Mouse (Mus musculus) kidney, adult 8-10 months (tissue): ENCODE measurements at regions not wholly inside any gene's neighbourhood (a gene's known extent, or its start where the extent isn't known, plus 50 kb on each side); places are given as distances from the start of the nearest gene placed in this dataset.
"Not testable (repeated sequence)": the region's sequence is repeated elsewhere in the genome, so short reads cannot be mapped to it uniquely, and the experiment has no call there.

ENCODE experiments used
- DNase-seq, 2 experiments: peaks; one replicate each; pipeline ENCODE4 v3.0.0; 2022

- no peak for DNase-seq
These were observed 1976.8 kb upstream of the G6pd2 start for GRCm38 (mm10) chr5:59831836-59832235.

DNA sequence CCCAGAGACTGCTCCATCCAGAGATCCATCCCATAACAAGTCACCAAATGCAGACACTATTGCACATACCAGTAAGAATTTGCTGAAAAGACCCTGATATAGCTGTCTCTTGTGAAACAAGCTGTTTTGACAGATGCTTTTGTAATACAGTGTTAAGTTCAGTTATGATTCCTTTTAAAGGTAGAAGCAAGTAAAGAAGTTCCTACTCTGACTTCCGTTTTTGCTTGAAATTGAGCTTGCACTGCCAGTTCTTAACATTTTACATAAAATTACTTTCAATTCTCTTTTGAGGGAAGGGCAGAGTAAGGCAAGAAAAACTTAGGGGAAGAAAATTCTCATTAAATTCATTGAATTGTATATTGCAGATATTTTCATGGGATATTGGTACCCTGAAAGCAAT, 1962.9 kb upstream of the G6pd2 start:
- no peak for DNase-seq

DNA sequence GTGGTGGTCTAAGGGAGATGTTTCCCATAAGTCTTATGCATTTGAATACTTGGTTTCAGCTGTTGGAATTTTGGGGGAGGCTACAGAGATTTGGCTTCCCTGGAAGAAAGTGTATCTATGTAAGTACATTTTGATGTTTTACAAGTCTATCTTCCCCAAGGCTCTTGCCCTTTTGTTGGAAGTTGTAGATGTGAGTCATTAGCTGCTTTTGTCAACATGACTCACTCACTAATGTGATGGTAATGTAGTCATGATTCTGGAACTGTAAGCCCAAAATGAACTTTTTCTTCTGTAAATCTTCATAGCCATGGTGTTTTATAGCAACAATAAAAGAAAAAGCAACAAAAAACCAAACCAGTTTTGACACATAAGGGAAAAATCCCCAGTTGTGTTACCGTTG, 1961.0 kb upstream of the G6pd2 start:
- no peak for DNase-seq

GRCm38 (mm10) chr5:59893952-59894724, 1914.5 kb upstream of the G6pd2 start:
- DNase-seq = no peak

- no peak for DNase-seq
These were observed 1886.7 kb upstream of the G6pd2 start for GRCm38 (mm10) chr5:59921910-59922309.

- no peak for DNase-seq
These were observed 1867.8 kb upstream of the G6pd2 start for GRCm38 (mm10) chr5:59940861-59941260.

- DNase-seq = no peak
These were observed 1862.9 kb upstream of the G6pd2 start for GRCm38 (mm10) chr5:59945761-59946160.

GRCm38 (mm10) chr5:59947831-59948568, 1860.6 kb upstream of the G6pd2 start:
- DNase-seq = no peak

DNA sequence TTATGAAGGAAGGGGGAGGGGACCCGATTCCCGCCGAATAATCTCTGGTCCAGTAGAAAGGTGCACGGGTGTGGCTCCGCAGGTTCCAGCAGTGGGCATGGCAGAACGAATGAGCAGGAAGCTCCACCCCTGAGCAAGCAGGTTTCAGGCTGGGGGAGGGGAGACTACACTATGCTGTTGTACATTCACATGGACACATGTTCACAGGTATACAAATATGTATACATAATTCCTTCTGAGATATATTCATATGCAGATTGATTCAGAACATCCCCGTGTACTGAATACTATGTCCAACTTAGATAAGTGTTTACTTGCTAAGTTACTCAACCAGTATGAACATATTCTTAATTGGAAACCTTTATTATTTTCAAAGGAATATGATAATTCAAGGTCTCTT, 1852.4 kb upstream of the G6pd2 start:
- DNase-seq = not testable (repeated sequence)

DNA sequence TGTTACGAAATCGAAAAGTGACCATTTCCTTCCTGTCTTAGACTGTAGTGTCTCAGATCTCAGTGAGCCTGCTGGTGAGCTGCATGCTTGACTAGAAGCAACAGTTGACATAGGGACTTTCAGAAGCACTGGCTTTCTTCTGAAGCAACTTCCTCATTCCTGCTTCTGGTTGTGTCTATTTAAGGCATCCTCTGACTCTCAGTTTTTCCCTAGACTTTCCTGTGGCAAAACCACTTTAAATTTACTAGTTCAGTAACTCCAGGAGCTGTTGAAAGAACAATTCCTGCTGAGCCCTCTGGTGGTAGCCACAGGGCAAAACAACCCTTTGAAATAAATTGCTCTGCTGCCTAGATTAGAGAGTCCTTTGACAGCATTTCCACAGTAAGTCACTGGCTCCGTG, 1811.9 kb upstream of the G6pd2 start:
- DNase-seq = peak in 1 of 2 experiments; percentile 2

- DNase-seq = not testable (repeated sequence)
These were observed 1765.9 kb upstream of the G6pd2 start for GRCm38 (mm10) chr5:60042603-60043175.

DNA sequence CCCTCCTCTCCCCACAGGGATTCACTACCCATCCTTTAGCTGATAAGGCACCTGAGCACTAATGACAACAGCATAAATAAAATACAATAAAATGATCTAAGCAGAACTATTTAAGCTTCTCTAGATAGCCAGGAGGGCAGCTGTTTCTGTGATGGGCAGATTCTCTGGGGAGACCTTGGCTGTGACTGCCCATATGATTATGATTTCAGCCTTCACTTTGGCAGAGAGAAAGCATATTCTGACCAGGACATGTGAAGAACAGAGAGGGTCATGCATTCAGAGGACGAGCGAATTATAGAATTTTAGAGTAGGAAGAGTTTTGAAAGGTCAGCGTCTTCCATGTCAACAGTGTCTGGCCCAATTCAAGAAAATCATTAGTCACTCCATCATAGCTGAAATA, 1759.6 kb upstream of the G6pd2 start:
- no peak for DNase-seq

DNA sequence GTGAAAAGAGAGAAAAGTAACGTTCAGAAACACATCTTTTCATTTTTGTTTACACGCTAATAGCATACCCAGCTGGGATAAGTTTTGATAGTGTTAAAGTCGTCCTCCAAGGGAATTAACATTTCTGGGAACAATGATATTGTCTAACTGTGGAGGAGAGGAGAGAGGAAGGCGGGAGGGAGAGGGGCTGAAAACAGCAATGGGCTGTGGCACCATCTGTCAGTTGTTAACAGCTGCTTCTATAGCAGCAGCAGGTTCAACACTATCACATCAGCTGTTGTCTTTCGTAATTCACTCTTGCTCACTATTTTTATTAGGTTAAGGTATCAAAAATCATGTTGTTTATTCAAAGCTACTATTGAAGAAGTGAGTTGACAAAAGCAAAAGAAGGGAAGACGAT, 1747.4 kb upstream of the G6pd2 start:
- no peak for DNase-seq
